Mouse (Mus musculus) neural tube, embryonic 11.5 days (tissue): ENCODE measurements around the gene Antxr2. TPM values are rescaled to one million over a fixed set of nuclear protein-coding genes. Genes with fewer than 3 reads are reported as not detected.
A peak's percentile ranks its signal among the peaks of the same experiment; 100 is the strongest.

ENCODE experiments used
- ATAC-seq: fragments of 200-750 bp; cut with Nextera tagmentation; 2 replicates; pipeline ENCODE4 v1.8.0; 2017; ENCODE audit warnings: moderate number of reproducible peaks, mild to moderate bottlenecking, moderate TSS enrichment, moderate library complexity; ENCODE audit not compliant: insufficient read depth, low FRiP score, low TSS enrichment
- DNase-seq: peaks from one replicate; pipeline ENCODE4 v3.0.0-alpha.2; 2015; ENCODE audit warnings: low spot score
- H3K27ac ChIP-seq: fragments of 300-500 bp; sonication (generic); 2 replicates; pipeline ENCODE4 v1.5.1; 2014; ENCODE audit warnings: low read depth, mild to moderate bottlenecking, low read length
- H3K27me3 ChIP-seq: fragments of 300-500 bp; sonication (generic); 2 replicates; pipeline ENCODE4 v1.6.1; 2014; ENCODE audit warnings: mild to moderate bottlenecking, low read length, mixed read lengths; ENCODE audit not compliant: control insufficient read depth, insufficient read depth
- H3K36me3 ChIP-seq: fragments of 300-500 bp; sonication (generic); 2 replicates; pipeline ENCODE4 v1.6.1; 2014; ENCODE audit warnings: mild to moderate bottlenecking, low read length, moderate library complexity, mixed read lengths; ENCODE audit not compliant: control insufficient read depth, insufficient read depth
- H3K4me1 ChIP-seq: fragments of 300-500 bp; sonication (generic); 2 replicates; pipeline ENCODE4 v1.6.1; 2014; ENCODE audit warnings: low read length, mixed read lengths; ENCODE audit not compliant: control insufficient read depth, insufficient read depth
- H3K4me2 ChIP-seq: fragments of 300-500 bp; sonication (generic); 2 replicates; pipeline ENCODE4 v1.6.1; 2014; ENCODE audit warnings: low read depth, mild to moderate bottlenecking, moderate library complexity
- H3K4me3 ChIP-seq: fragments of 300-500 bp; sonication (generic); 2 replicates; pipeline ENCODE4 v1.5.1; 2014; ENCODE audit warnings: low read depth, low read length
- H3K9ac ChIP-seq: fragments of 300-500 bp; sonication (generic); 2 replicates; pipeline ENCODE4 v1.6.1; 2014; ENCODE audit warnings: mild to moderate bottlenecking, low read length
- H3K9me3 ChIP-seq: fragments of 300-500 bp; sonication (generic); 2 replicates; pipeline ENCODE4 v1.6.1; 2016; ENCODE audit warnings: low read length; ENCODE audit not compliant: control insufficient read depth
- WGBS: fragments of 180-500 bp; shearing (Covaris S2); extraction: QIAGEN DNeasy Blood & Tissue Kit; methylation state at CpG from one replicate; pipeline ENCODE4 v1.1.7; 2014; 5-methylcytosine and 5-hydroxymethylcytosine counted together
- polyA plus RNA-seq: library from polyadenylated mRNA; unstranded; fragments of >200 nt; fragmentation: Nextera tagmentation; extraction: Ambion mirVana; gene quantifications from 2 replicates; pipeline ENCODE4 v1.2.1, GENCODE M21; 2014

Gene Antxr2
- polyA plus RNA-seq: 14.5 and 18.9 TPM in 2 replicates

DNA sequence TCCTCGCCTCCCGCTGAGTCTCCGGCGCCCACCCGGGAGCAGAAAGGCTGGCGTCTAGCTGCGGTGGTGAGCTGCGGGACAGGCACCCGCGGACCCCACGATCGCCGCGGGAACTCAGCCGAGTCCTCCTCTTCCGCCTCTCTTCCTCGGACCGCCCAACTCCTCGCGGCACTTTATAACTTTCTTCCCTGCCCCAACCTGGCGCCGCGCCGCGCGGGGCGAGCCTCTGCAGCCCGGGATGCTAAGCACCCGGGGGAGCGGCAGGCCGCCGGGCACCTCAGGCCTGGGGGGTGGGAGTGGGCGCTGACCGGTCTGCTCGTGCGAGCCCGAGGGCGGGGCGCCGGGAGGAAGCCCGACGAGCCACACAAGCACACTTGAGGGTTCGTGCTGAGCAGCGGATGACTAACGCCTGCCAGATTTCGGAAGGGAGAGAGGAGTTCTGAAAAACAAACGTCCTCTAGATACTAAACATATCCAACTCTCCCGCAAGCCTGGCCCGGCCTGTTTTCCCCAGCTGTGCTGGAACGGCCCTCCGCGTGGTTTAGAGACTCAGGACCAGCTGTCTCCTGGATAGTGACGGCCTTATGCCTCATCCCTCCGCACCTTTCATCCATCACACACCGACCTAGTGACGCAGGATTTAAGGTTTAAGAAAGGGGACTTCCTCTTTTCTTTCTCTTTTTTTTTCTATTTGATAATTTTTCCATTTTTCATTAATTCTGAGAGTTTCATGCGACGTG, at the start of gene Antxr2:
Antxr2 (minus strand) TSS at position 142 of the 740 bp plus-strand sequence.
- WGBS: 2% methylated on average over 57 of the region's 58 CpGs
- Histone ChIP-seq H3K9me3 (no peaks in the 10 kb centered on the region), H3K27ac (peak within 1 kb of the TSS; percentile 74), H3K4me1 (peaks cover 7% of the 10 kb centered on the region; the same call in 1 of the 2 replicates), H3K4me2 (peak within 1 kb of the TSS; percentile 66), H3K4me3 (peak within 1 kb of the TSS; percentile 68), H3K27me3 (no peaks in the 10 kb centered on the region), H3K36me3 (no peaks in the 10 kb centered on the region), H3K9ac (peak within 1 kb of the TSS; percentile 82)
- DNase-seq (peak; percentile 59), ATAC-seq (peak; percentile 70)

DNA sequence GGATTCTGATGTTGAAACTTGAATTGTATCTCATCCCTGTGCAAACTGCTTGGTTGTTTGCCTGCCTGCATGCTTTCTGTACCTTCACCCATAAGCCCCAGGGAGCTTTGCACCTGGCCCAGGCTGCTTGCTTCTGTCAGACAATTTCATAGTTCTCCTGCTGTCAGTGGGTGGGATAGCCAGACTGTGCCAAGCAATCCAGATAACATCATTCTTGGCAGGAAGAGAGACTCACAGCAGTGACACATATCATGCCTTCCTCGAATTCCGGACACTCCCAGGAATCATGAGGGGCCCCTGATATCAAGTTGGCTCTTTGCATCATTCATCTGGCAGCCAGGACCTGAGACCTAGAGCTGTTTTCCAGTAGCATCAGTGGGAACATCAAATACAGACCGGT, 45.8 kb upstream of the Antxr2 start:
- no peak for DNase-seq
- WGBS: 79% methylated on average over 3 of the region's 3 CpGs

DNA sequence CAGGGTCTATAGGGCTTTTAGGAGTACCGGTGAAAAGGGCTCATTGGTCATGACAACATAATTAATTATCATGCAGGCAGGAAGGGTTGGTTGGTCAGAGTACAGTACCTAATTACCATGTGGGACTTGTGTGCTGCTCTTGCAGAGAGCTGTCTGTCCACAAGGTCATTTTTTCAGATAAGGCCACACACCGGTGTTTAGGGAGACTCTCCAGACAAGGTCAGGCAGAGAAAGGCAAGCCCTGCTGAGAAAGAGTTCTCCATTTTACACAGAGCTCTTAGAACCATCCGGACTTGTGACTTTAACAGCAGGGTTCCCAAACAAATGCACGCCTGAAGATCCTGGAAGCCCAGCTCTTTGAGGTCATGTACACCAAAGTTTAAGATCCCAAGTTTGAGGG, 38.3 kb upstream of the Antxr2 start:
- H3K27ac ChIP-seq: no peak overlapping the region
- 64% methylated on average over 4 of the region's 4 CpGs for WGBS
- no peak overlapping the region for H3K4me3 ChIP-seq
- no peaks in the 10 kb centered on the region for H3K36me3 ChIP-seq
- no peak overlapping the region for H3K4me2 ChIP-seq
- no peak for ATAC-seq
- H3K9me3 ChIP-seq: no peaks in the 10 kb centered on the region
- DNase-seq: no peak
- no peak overlapping the region for H3K9ac ChIP-seq
- no peaks in the 10 kb centered on the region for H3K4me1 ChIP-seq
- no peaks in the 10 kb centered on the region for H3K27me3 ChIP-seq

More for the DNA sequence above, 45.8 kb upstream of the Antxr2 start:
- Histone ChIP-seq H3K27me3 (no peaks in the 10 kb centered on the region), H3K27ac (no peak overlapping the region), H3K4me3 (no peak overlapping the region), H3K4me2 (no peak overlapping the region), H3K4me1 (no peaks in the 10 kb centered on the region), H3K9me3 (no peaks in the 10 kb centered on the region), H3K9ac (no peak overlapping the region), H3K36me3 (no peaks in the 10 kb centered on the region)
- no peak for ATAC-seq

DNA sequence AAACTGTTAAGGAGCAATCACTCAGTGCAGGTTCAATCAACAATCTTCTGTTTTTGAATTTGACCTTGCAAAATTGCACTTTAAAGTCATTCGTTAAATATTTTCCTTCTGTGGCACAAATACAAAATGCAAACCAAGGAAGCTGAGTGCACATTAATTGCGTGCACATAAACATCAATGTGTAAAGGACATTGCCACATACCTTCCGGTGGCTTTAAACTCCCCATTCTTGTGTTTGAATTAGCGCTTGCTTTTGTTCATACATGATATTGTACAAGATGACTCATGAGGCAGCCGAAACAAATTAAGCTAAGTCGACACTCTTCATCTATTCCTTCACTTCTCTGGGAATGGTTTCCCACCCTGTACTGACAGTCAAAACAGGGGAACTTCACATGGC, 24.4 kb upstream of the Antxr2 start:
- no peak for DNase-seq
- H3K27ac ChIP-seq: no peak overlapping the region
- no peaks in the 10 kb centered on the region for H3K4me1 ChIP-seq
- no peaks in the 10 kb centered on the region for H3K36me3 ChIP-seq
- H3K4me2 ChIP-seq: no peak overlapping the region
- H3K9ac ChIP-seq: no peak overlapping the region
- no peak overlapping the region for H3K4me3 ChIP-seq
- H3K9me3 ChIP-seq: no peaks in the 10 kb centered on the region
- no peaks in the 10 kb centered on the region for H3K27me3 ChIP-seq
- 93% methylated on average over 6 of the region's 6 CpGs for WGBS
- ATAC-seq: no peak

DNA sequence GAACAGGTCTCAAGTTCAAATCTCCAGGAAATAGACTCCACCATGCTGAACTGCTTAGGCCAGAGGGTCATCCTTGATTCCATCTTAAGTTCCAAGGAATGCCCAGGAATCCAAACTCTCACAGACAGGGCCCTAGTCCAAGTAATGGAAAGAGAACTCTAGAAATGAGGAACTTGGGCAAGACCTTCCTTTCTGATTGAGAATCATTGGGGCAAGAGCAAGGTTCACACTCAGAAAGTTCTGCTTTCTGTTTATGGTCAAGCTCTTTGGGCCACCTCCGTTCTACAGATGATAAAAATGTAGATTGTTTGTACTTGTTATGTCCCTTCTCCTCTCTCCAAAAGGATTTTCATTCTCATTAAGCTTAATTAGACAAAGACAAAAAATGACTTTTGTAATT, 24.0 kb upstream of the Antxr2 start:
- DNase-seq (no peak), ATAC-seq (no peak)
- Histone ChIP-seq H3K4me3 (no peak overlapping the region), H3K9me3 (no peaks in the 10 kb centered on the region), H3K27ac (no peak overlapping the region), H3K4me2 (no peak overlapping the region), H3K4me1 (no peaks in the 10 kb centered on the region), H3K27me3 (no peaks in the 10 kb centered on the region), H3K9ac (no peak overlapping the region), H3K36me3 (no peaks in the 10 kb centered on the region)
- 97% methylated on average over 1 of the region's 1 CpGs for WGBS

DNA sequence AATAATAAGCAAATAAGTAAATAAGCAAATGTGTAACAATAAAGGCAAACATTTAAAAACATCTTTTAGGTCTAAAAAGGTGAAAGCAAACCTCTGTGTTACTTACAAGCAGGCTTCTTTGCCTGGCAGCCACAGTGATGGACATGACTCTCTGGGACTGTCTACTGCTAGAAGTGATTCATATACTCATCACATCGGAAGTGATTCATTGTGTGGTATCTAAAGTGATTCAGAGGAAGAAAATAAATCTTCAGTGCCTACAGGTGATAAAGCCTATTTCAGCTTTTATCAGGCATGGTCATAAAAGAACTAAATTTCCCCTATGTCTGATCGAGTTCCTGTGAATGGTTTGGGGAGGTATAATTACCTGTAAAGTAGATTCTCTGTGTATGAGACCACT, 4.1 kb upstream of the Antxr2 start:
- Histone ChIP-seq H3K4me1 (peaks cover 2% of the 10 kb centered on the region; the same call in 1 of the 2 replicates), H3K27ac (no peak overlapping the region), H3K36me3 (no peaks in the 10 kb centered on the region), H3K4me2 (no peak overlapping the region), H3K9ac (no peak overlapping the region), H3K9me3 (no peaks in the 10 kb centered on the region), H3K27me3 (no peaks in the 10 kb centered on the region), H3K4me3 (no peak overlapping the region)
- 83% methylated on average over 2 of the region's 2 CpGs for WGBS
- ATAC-seq (no peak), DNase-seq (no peak)

DNA sequence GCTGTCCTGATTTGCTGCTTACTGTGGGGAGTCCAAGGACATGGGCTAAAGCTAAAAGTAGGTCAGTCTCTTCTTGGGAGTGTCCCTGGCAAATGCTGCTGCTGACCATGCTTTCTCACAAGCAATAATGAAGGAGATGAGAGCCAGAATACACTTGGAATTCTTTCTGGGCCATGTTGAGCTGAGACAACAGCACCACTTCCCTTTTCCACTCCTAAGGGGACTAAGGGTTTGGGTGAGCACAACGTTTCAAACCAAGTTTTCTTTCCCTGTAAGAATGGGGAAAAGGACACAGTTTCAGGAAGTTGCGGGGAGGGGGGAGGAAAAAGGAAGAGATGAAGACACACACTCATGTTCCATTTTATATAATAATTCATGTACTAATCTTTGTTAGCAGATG, 3.4 kb upstream of the Antxr2 start:
- 68% methylated on average over 2 of the region's 2 CpGs for WGBS
- Histone ChIP-seq H3K4me2 (no peak overlapping the region), H3K9ac (no peak overlapping the region), H3K27me3 (no peaks in the 10 kb centered on the region), H3K27ac (no peak overlapping the region), H3K4me1 (peaks cover 7% of the 10 kb centered on the region; the same call in 1 of the 2 replicates), H3K9me3 (no peaks in the 10 kb centered on the region), H3K4me3 (no peak overlapping the region), H3K36me3 (no peaks in the 10 kb centered on the region)
- DNase-seq: no peak
- no peak for ATAC-seq

DNA sequence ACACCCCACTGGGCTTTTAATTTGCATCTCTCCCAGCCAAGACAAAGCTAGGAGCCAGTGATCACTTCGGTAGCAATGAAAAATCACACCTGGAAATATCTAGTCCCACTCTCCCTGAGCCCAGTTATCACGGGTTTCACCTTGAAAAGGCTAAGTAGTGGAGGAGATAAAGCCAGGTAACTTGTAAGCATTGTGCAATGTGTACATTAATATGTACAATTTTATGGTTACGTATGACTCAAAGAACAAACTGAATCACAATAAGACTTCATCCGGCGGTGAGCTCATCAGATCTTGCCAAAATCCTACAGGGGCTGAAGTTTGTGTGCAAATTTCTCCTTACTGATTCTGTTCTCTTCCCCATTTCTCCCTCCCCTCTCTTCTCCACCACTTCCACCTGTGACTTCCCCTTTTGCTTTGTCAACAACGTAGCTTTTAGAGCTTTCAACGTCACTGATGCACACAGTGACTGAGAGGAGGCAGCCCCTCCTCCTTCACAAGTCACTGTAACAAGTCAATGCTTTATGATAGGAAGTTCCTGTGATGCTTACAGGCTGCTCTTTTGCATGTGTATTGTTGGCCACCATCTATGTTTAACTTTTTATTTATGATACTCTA, 2.1 kb upstream of the Antxr2 start:
- Histone ChIP-seq H3K9ac (no peak overlapping the region), H3K27ac (no peak overlapping the region), H3K36me3 (no peaks in the 10 kb centered on the region), H3K4me2 (no peak overlapping the region), H3K27me3 (no peaks in the 10 kb centered on the region), H3K4me3 (no peak overlapping the region), H3K4me1 (peaks cover 7% of the 10 kb centered on the region; the same call in 1 of the 2 replicates), H3K9me3 (no peaks in the 10 kb centered on the region)
- DNase-seq: no peak
- ATAC-seq: no peak
- 64% methylated on average over 7 of the region's 7 CpGs for WGBS
